Mouse (Mus musculus): ENCODE measurements around the gene Cmtm6. TPM values are rescaled to one million over a fixed set of nuclear protein-coding genes. Genes with fewer than 3 reads are reported as not detected.
"Not testable (repeated sequence)": the region's sequence is repeated elsewhere in the genome, so short reads cannot be mapped to it uniquely, and the experiment has no call there.

Cmtm6 gene
- total RNA-seq, 2 experiments from 2014 or later, result 21.4 to 21.8 TPM

DNA sequence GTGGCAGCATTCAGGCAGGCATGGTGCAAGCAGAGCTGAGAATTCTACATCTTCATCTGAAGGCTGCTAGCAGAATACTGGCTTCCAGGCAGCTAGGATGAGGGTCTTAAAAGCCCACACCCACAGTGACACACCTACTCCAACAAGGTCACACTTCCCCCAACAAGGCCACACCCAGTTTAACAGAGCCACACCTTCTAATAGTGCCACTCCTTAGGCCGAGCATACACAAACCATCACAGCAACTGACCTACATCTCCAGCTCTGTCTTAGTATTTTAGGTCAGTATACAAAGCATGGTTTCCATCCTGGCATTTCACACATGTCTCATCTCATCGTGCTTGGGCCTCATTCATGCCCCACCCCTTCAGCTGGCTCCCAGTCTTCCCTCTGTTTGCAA, 2.5 kb upstream of the Cmtm6 start:
- not testable (repeated sequence) for DNase-seq (ENCODE audit: extremely low spot score in 1 of 2, low spot score in 1 of 2)

GRCm38 (mm10) chr9:114729911-114730805, 758 bp upstream of the Cmtm6 start:
- DNase-seq (ENCODE audit: extremely low spot score in 1 of 2, low spot score in 1 of 2), result no peak

DNA sequence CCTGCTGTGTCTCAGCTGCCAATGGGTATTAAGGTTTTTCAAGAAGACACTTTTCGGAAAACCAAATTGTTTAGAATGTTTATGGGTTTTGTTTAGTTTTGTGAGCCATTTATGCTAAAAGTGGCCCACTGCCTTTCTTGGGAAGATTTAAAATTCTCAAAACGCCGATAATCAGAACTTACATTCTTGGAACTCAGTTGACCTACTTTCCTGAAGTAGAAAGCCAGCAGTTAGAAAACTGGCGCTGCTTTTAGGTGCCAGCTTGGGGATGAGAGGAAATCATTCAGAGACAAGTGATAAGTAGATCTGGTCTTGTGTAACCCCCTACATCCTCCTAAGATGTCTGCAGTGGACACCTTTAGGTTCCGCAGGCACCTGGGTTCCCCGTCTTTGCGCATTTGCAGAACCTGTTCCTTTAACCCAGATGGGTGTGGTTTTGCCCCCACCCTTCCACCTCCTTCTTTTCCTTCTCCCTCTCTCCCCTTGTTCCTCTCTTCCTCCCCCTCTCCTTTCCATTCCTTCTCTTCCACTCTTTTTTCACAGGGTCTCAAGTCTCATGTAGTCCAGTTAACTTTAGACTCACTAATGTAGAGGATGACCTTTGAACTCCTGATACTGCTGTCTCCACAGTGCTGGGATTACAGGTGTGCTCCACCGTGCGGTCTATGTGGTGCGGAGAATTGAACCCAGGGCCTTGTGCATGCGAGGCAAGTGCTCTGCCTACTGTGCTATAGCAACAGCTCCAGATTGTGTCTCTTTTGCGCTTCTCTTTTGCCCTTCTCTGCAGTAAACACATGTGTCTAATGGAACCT, 1.2 kb downstream of the Cmtm6 start:
- DNase-seq (ENCODE audit: extremely low spot score in 1 of 2, low spot score in 1 of 2), result no peak

DNA sequence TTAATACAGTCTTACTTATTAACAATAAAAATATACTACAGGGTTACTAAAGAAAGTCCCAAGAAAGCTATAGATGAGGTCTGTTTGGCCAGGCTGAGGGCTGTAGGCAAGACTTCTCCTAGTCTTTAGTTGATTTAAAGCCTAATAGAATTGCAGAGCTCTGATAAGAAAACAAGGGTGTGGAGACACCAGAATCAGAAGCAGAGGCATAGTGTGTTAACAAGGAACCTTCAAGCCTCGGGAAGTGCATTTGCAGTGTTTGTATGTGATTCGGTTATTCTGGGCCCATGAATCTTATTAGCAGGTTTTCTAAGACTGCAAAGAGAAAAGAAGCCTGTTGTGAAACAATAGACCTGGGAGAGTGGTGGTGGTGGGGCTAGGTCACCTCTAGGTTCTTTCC, 2.3 kb downstream of the Cmtm6 start:
- DNase-seq (ENCODE audit: extremely low spot score in 1 of 2, low spot score in 1 of 2), result no peak

DNA sequence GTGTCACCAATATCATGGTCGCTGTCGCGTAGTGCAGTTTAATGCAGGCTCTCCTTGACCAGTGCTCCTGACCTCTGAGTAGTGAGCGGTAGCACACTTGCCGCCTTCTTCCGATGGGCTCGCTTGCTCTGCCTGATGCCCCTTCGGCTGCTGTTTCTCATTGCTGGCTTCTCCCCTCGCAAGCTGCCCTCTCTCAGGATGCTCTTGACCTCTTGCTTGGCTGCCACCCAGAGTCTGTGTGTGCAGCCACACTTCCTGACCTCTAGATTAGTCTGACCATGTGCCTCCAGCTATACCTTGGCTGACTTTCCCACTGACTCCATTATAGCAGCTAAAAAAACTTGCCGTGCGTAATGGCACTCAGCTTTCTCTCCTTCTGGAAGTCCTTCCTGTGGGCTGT, 5.5 kb downstream of the Cmtm6 start:
- DNase-seq (ENCODE audit: extremely low spot score in 1 of 2, low spot score in 1 of 2), result no peak

DNA sequence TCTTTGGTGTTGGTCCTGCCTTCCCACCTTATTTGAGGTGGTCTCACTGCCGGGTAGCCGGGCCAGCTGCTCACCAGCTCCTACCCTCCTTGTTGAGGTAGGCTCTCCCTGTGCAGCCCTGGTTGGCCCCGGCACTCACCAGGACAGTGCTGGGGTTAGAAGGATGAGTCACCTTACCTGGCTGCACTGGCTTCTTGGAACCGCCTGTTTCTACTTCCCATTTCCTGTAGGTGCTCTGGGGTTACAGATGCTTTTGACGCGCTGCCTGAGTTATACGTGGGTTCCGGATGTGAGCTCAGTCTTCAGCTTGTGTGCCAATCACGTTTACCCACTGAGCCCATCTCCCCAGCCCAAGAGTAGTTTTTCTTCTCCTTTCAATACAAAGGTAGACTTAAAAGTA, 9.4 kb downstream of the Cmtm6 start:
- DNase-seq (ENCODE audit: extremely low spot score in 1 of 2, low spot score in 1 of 2), result no peak

- DNase-seq (ENCODE audit: extremely low spot score in 1 of 2, low spot score in 1 of 2), result no peak
These were observed 11.8 kb downstream of the Cmtm6 start for GRCm38 (mm10) chr9:114742731-114743130.

GRCm38 (mm10) chr9:114745163-114745562, 14.2 kb downstream of the Cmtm6 start:
- no peak for DNase-seq (ENCODE audit: extremely low spot score in 1 of 2, low spot score in 1 of 2)

GRCm38 (mm10) chr9:114745654-114746053, 14.7 kb downstream of the Cmtm6 start:
- no peak for DNase-seq (ENCODE audit: extremely low spot score in 1 of 2, low spot score in 1 of 2)

DNA sequence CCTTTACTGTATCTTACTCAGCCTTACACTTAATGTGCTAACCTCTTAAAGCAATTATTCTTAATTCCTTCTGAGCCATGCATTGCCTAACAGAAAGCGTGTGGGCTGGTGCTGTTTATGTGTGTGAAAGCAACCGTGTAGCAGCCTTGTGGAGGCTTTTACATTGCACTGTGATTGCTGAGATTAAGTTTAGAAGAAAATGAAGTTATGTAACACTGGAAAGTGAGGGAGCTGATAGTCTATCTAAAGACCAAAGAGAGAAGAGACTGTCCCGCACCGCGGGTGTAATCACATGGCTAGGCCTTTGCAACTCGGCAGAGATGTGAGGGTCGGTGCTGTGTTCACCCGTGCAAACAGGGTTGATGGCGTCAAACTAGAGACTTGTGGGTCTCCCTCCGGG, 16.1 kb downstream of the Cmtm6 start:
- no peak for DNase-seq (ENCODE audit: extremely low spot score in 1 of 2, low spot score in 1 of 2)

- DNase-seq (ENCODE audit: extremely low spot score in 1 of 2, low spot score in 1 of 2), result no peak
These were observed 16.6 kb downstream of the Cmtm6 start for GRCm38 (mm10) chr9:114747466-114747865.

GRCm38 (mm10) chr9:114751582-114751981, 20.7 kb downstream of the Cmtm6 start:
- DNase-seq (ENCODE audit: extremely low spot score in 1 of 2, low spot score in 1 of 2), result no peak

GRCm38 (mm10) chr9:114752311-114752710, 21.4 kb downstream of the Cmtm6 start:
- no peak for DNase-seq (ENCODE audit: extremely low spot score in 1 of 2, low spot score in 1 of 2)

GRCm38 (mm10) chr9:114752863-114753484, 22.1 kb downstream of the Cmtm6 start:
- peak; percentile 81 to 92 for DNase-seq (ENCODE audit: extremely low spot score in 1 of 2, low spot score in 1 of 2)

GRCm38 (mm10) chr9:114758272-114758671, 27.4 kb downstream of the Cmtm6 start:
- no peak for DNase-seq (ENCODE audit: extremely low spot score in 1 of 2, low spot score in 1 of 2)

- no peak for DNase-seq (ENCODE audit: extremely low spot score in 1 of 2, low spot score in 1 of 2)
These were observed 27.9 kb downstream of the Cmtm6 start for GRCm38 (mm10) chr9:114758801-114759200.

- no peak for DNase-seq (ENCODE audit: extremely low spot score in 1 of 2, low spot score in 1 of 2)
These were observed 29.0 kb downstream of the Cmtm6 start for GRCm38 (mm10) chr9:114759886-114760285.

GRCm38 (mm10) chr9:114760353-114760752, 29.4 kb downstream of the Cmtm6 start:
- DNase-seq (ENCODE audit: extremely low spot score in 1 of 2, low spot score in 1 of 2), result no peak

DNA sequence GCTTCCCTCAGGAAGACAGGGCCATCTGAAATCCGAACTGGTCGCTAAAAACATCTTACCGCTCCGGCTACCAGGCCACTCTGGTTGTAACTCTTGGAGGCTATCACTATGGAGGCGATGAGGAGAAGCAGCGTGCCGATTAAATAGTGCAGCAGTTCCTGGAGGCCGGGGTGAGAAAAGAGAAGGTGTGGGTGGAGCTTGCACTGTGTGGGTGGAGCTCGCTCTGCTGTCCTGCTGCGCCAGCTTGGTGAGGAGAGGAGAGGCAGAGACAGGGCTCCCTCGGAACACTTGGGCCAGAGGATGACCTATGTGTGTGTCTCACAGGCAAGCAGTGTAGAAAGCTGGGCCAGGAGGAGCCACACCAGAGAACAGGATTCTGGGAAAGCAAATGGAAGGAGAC, 30.9 kb downstream of the Cmtm6 start:
- DNase-seq (ENCODE audit: extremely low spot score in 1 of 2, low spot score in 1 of 2), result no peak

- DNase-seq (ENCODE audit: extremely low spot score in 1 of 2, low spot score in 1 of 2), result peak in 1 of 2 experiments; percentile 38
These were observed 32.4 kb downstream of the Cmtm6 start for GRCm38 (mm10) chr9:114763341-114763740.

GRCm38 (mm10) chr9:114767030-114767429, 36.1 kb downstream of the Cmtm6 start:
- peak in 1 of 2 experiments; percentile 50 for DNase-seq (ENCODE audit: extremely low spot score in 1 of 2, low spot score in 1 of 2)
